Mouse (Mus musculus) cortical plate, adult 2 months (tissue): Measurements from ENCODE around the gene Ift122.

Source experiments
- CTCF ChIP-seq: fragments of 200-500 bp; IDR thresholded peaks from 2 replicates; pipeline ENCODE4 v1.5.1; 2011; ENCODE audit warnings: mild to moderate bottlenecking, control low read depth, low read length; ENCODE audit not compliant: insufficient read depth; ENCODE audit errors: extremely low read depth
- POLR2A ChIP-seq: fragments of 200-500 bp; IDR thresholded peaks from 2 replicates; pipeline ENCODE4 v1.6.1; 2011; ENCODE audit warnings: mild to moderate bottlenecking, low read length, control low read depth; ENCODE audit not compliant: insufficient read depth; ENCODE audit errors: extremely low read depth

- TF ChIP-seq CTCF, result 0 out of 2 replicates have a peak, but pooled peaks have one; percentile 15
- TF ChIP-seq POLR2A, result peak; percentile 51; the same call in 1 of the 2 replicates
These were observed at the start of gene Ift122, which contains the start of gene Mbd4 for GRCm38 (mm10) chr6:115853091-115853813.
